Mouse (Mus musculus): ENCODE data around the gene Kiss1.
"Not testable (repeated sequence)": the region's sequence is repeated elsewhere in the genome, so short reads cannot be mapped to it uniquely, and the experiment has no call there.

The Kiss1 gene

GRCm38 (mm10) chr1:133323333-133323732, 1.7 kb downstream of the Kiss1 start:
- no peak for DNase-seq

- DNase-seq, result no peak
Measured at GRCm38 (mm10) chr1:133325951-133326350, 4.3 kb downstream of the Kiss1 start.

- DNase-seq, result no peak
Measured at GRCm38 (mm10) chr1:133327094-133327493, 5.4 kb downstream of the Kiss1 start.

GRCm38 (mm10) chr1:133328299-133328795, 6.7 kb downstream of the Kiss1 start:
- no peak for DNase-seq

GRCm38 (mm10) chr1:133328896-133329637, 7.4 kb downstream of the Kiss1 start:
- peak; percentile 33 for DNase-seq

GRCm38 (mm10) chr1:133329638-133329964, 7.9 kb downstream of the Kiss1 start:
- no peak for DNase-seq

GRCm38 (mm10) chr1:133331142-133331541, 9.5 kb downstream of the Kiss1 start:
- DNase-seq, result no peak

GRCm38 (mm10) chr1:133332656-133333430, 11.2 kb downstream of the Kiss1 start:
- no peak for DNase-seq

GRCm38 (mm10) chr1:133333937-133334336, 12.3 kb downstream of the Kiss1 start:
- no peak for DNase-seq

- DNase-seq, result not testable (repeated sequence)
Measured at GRCm38 (mm10) chr1:133340403-133340802, 18.7 kb downstream of the Kiss1 start.

GRCm38 (mm10) chr1:133344357-133344756, 22.7 kb downstream of the Kiss1 start:
- no peak for DNase-seq

GRCm38 (mm10) chr1:133346531-133346930, 24.9 kb downstream of the Kiss1 start:
- DNase-seq, result no peak

GRCm38 (mm10) chr1:133347226-133347625, 25.6 kb downstream of the Kiss1 start:
- DNase-seq, result no peak

- peak; percentile 72 for DNase-seq
Measured at GRCm38 (mm10) chr1:133347693-133348520, 26.2 kb downstream of the Kiss1 start.

- no peak for DNase-seq
Measured at GRCm38 (mm10) chr1:133350210-133350609, 28.5 kb downstream of the Kiss1 start, which contains the start of gene Ren1. Ren1 (plus strand) TSS chr1:133350510.

GRCm38 (mm10) chr1:133351762-133352161, 30.1 kb downstream of the Kiss1 start:
- no peak for DNase-seq

GRCm38 (mm10) chr1:133353371-133353809, 31.7 kb downstream of the Kiss1 start:
- peak; percentile 84 for DNase-seq

- DNase-seq, result no peak
Measured at GRCm38 (mm10) chr1:133355469-133355868, 33.8 kb downstream of the Kiss1 start.

- DNase-seq, result no peak
Measured at GRCm38 (mm10) chr1:133355912-133356311, 34.2 kb downstream of the Kiss1 start.

- no peak for DNase-seq
Measured at GRCm38 (mm10) chr1:133356330-133356729, 34.7 kb downstream of the Kiss1 start.

- no peak for DNase-seq
Measured at GRCm38 (mm10) chr1:133361006-133361405, 39.3 kb downstream of the Kiss1 start.

GRCm38 (mm10) chr1:133362103-133362502, 40.4 kb downstream of the Kiss1 start:
- DNase-seq, result no peak
